Mouse (Mus musculus) kidney, postnatal 0 days (tissue): ENCODE measurements around the gene Rp9. TPM values are rescaled to one million over a fixed set of nuclear protein-coding genes. Genes with fewer than 3 reads are reported as not detected.

ENCODE experiments used
- ATAC-seq: fragments of 200-750 bp; cut with Nextera tagmentation; replicated peaks from 2 replicates; pipeline ENCODE4 v1.8.0; 2017; ENCODE audit warnings: low read depth, moderate number of reproducible peaks, moderate TSS enrichment, moderate library complexity; ENCODE audit not compliant: low FRiP score
- DNase-seq: peaks from one replicate; pipeline ENCODE4 v3.0.0-alpha.2; 2016; ENCODE audit warnings: low spot score
- H3K27ac ChIP-seq: fragments of 300-500 bp; sonication (generic); 2 replicates; pipeline ENCODE4 v1.5.1; 2014; ENCODE audit warnings: mild to moderate bottlenecking
- H3K27me3 ChIP-seq: fragments of 300-500 bp; sonication (generic); 2 replicates; pipeline ENCODE4 v1.6.1; 2014; ENCODE audit warnings: low read length, mixed read lengths; ENCODE audit not compliant: insufficient read depth
- H3K36me3 ChIP-seq: fragments of 300-500 bp; sonication (generic); 2 replicates; pipeline ENCODE4 v1.6.1; 2014; ENCODE audit warnings: low read length, mixed read lengths; ENCODE audit not compliant: insufficient read depth
- H3K4me1 ChIP-seq: fragments of 300-500 bp; sonication (generic); replicated peaks from 2 replicates; pipeline ENCODE4 v1.6.1; 2014; ENCODE audit warnings: antibody characterized with exemption, low read length, mixed read lengths; ENCODE audit not compliant: insufficient read depth
- H3K4me2 ChIP-seq: fragments of 300-500 bp; sonication (generic); 2 replicates; pipeline ENCODE4 v1.6.1; 2014; ENCODE audit warnings: mild to moderate bottlenecking, low read length, moderate library complexity, mixed read lengths
- H3K4me3 ChIP-seq: fragments of 300-500 bp; sonication (generic); replicated peaks from 2 replicates; pipeline ENCODE4 v1.5.1; 2014; ENCODE audit warnings: low read depth, low read length
- H3K9ac ChIP-seq: fragments of 300-500 bp; sonication (generic); 2 replicates; pipeline ENCODE4 v1.6.1; 2014; ENCODE audit warnings: low read depth, low read length
- H3K9me3 ChIP-seq: fragments of 300-500 bp; sonication (generic); replicated peaks from 2 replicates; pipeline ENCODE4 v1.6.1; 2016; ENCODE audit warnings: low read length, inconsistent platforms, mixed read lengths
- CTCF ChIP-seq: IDR thresholded peaks from 2 replicates; pipeline ENCODE4 v1.5.1; 2016; ENCODE audit warnings: antibody characterized with exemption, low read depth, mild to moderate bottlenecking, moderate library complexity
- WGBS: fragments of 180-500 bp; shearing (Covaris S2); extraction: QIAGEN DNeasy Blood & Tissue Kit; methylation state at CpG from one replicate; pipeline ENCODE4 v1.1.7; 2014; 5-methylcytosine and 5-hydroxymethylcytosine counted together
- polyA plus RNA-seq: library from polyadenylated mRNA; unstranded; fragments of >200 nt; fragmentation: Nextera tagmentation; extraction: Ambion mirVana; gene quantifications from 2 replicates; pipeline ENCODE4 v1.2.1, GENCODE M21; 2015

Rp9 gene
- polyA plus RNA-seq, 1 experiment from 2014 or later: 82.6 TPM

GRCm38 (mm10) chr9:22438826-22439225 is 30.7 kb downstream of the Rp9 start:
- Histone ChIP-seq H3K4me1 (no peaks in the 10 kb centered on the region), H3K36me3 (no peaks in the 10 kb centered on the region), H3K27ac (no peak overlapping the region), H3K4me3 (no peak overlapping the region), H3K9ac (no peak overlapping the region), H3K27me3 (no peaks in the 10 kb centered on the region), H3K9me3 (no peaks in the 10 kb centered on the region), H3K4me2 (no peak overlapping the region)
- no peak for DNase-seq
- 82% methylated on average over 1 of the region's 1 CpGs for WGBS
- no peak for ATAC-seq
- TF ChIP-seq CTCF: peak; percentile 19; the same call in 1 of the 2 replicates

DNA sequence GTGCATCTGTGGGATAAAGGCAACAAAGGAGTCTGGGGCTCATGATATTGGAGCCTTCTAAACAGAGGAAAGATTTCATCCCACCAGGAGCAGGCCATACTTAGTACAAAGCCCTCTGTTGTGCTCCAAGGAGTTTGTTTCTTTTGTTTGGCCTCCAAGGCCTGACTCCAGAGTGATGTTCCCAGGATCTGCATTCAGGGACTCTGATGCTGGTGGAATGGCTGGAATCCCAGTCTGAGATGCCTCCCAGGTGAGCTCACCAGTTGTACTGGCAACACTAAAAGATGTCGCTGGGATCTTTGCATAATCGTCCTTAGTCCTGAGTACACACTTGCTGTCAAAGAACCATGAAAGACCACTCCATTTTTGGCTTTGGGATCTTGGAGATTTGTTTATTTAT is 35.4 kb downstream of the Rp9 start:
- ATAC-seq (no peak), DNase-seq (no peak)
- Histone ChIP-seq H3K4me1 (peaks cover 8% of the 10 kb centered on the region; the same call in 1 of the 2 replicates), H3K27ac (no peak overlapping the region), H3K4me3 (no peak overlapping the region), H3K36me3 (no peaks in the 10 kb centered on the region), H3K9ac (no peak overlapping the region), H3K27me3 (no peaks in the 10 kb centered on the region), H3K4me2 (no peak overlapping the region), H3K9me3 (no peaks in the 10 kb centered on the region)
- no peak for TF ChIP-seq CTCF
- WGBS: 93% methylated on average over 2 of the region's 2 CpGs

DNA sequence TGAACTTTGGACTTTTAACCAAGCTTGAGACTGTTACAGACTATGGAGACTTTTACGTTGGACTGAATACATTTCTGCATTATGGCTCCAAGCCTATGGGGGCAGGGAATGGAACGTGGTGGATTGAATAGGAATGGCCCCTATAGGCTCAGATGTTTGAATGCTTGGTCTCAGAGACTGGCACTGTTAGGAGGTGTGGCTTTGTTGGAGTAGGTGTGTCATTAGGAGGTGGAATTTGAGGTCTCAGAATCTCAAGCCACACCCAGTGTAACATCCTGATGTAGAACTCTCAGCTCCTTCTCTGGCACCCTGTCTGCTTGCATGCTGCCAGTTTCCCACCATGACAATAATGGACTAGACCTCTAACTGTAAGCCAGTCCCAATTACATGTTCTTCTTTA is 36.3 kb downstream of the Rp9 start:
- Histone ChIP-seq H3K36me3 (no peaks in the 10 kb centered on the region), H3K27me3 (no peaks in the 10 kb centered on the region), H3K4me1 (peaks cover 8% of the 10 kb centered on the region; the same call in 1 of the 2 replicates), H3K4me2 (no peak overlapping the region), H3K9me3 (no peaks in the 10 kb centered on the region), H3K27ac (no peak overlapping the region), H3K9ac (no peak overlapping the region), H3K4me3 (no peak overlapping the region)
- ATAC-seq: no peak
- DNase-seq: no peak
- no peak for TF ChIP-seq CTCF
- 85% methylated on average over 2 of the region's 2 CpGs for WGBS

- DNase-seq (no peak), ATAC-seq (no peak)
- peak overlapping the region; percentile 55 for H3K4me2 ChIP-seq
- peaks cover 8% of the 10 kb centered on the region; the same call in 1 of the 2 replicates for H3K4me1 ChIP-seq
- 9% methylated on average over 5 of the region's 5 CpGs for WGBS
- no peaks in the 10 kb centered on the region for H3K36me3 ChIP-seq
- no peaks in the 10 kb centered on the region for H3K9me3 ChIP-seq
- H3K27me3 ChIP-seq: no peaks in the 10 kb centered on the region
- no peak for TF ChIP-seq CTCF
- no peak overlapping the region for H3K4me3 ChIP-seq
- H3K27ac ChIP-seq: no peak overlapping the region
- no peak overlapping the region for H3K9ac ChIP-seq
Measured at GRCm38 (mm10) chr9:22430315-22430840, 39.2 kb downstream of the Rp9 start.

GRCm38 (mm10) chr9:22429533-22430241 is 39.9 kb downstream of the Rp9 start:
- 25% methylated on average over 15 of the region's 15 CpGs for WGBS
- no peak overlapping the region for H3K9ac ChIP-seq
- H3K9me3 ChIP-seq: no peaks in the 10 kb centered on the region
- peak overlapping the region; percentile 55 for H3K4me2 ChIP-seq
- DNase-seq: peak; percentile 77
- no peaks in the 10 kb centered on the region for H3K36me3 ChIP-seq
- no peaks in the 10 kb centered on the region for H3K27me3 ChIP-seq
- H3K4me3 ChIP-seq: no peak overlapping the region
- peaks cover 8% of the 10 kb centered on the region; the same call in 1 of the 2 replicates for H3K4me1 ChIP-seq
- H3K27ac ChIP-seq: no peak overlapping the region
- peak; percentile 65; the same call in 1 of the 2 replicates for ATAC-seq
- peak; percentile 8; the same call in 1 of the 2 replicates for TF ChIP-seq CTCF

DNA sequence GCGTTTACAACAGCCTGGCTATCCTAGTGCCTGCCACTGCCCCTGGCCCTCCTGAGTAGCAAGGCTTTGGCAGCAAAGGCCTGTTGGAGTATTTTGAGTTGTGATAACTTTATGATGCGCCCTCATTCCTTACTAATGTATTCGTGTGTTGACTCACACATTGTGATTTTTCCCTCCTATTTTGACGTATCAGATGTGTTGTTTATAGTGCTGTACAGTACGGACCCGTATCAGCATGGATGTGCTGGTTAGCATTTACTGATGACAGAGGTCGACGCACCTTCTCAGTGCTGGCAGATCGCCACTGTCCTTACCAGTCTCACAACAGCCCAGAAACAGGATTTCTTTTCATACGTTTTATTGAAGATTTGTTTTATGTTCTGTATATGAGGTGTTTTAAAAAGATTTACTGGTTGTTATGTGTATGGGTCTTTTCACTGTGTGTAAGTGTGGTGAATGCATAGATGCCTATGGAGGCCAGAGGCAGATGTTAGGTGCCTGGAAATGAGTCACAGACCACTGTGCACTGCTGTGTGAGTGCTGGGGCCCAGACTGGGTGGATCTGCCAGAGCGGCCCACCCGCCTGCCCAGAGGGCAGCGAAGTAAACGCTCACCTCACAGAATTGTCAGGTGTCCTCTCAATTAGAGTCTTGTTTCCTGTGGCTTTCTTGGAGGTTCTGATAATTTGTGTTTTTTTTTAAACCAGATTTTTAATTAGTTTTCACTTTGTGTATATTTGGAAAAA is 40.7 kb downstream of the Rp9 start:
- WGBS: 68% methylated on average over 14 of the region's 14 CpGs
- no peaks in the 10 kb centered on the region for H3K27me3 ChIP-seq
- no peak for DNase-seq

More for the DNA sequence above, 40.7 kb downstream of the Rp9 start:
- peaks cover 8% of the 10 kb centered on the region; the same call in 1 of the 2 replicates for H3K4me1 ChIP-seq
- H3K36me3 ChIP-seq: no peaks in the 10 kb centered on the region
- no peaks in the 10 kb centered on the region for H3K9me3 ChIP-seq
- no peak overlapping the region for H3K4me3 ChIP-seq
- no peak for TF ChIP-seq CTCF
- no peak overlapping the region for H3K4me2 ChIP-seq
- no peak overlapping the region for H3K27ac ChIP-seq
- ATAC-seq: no peak
- no peak overlapping the region for H3K9ac ChIP-seq
